ENCODE assay signal across 8 mouse cellular contexts in the genomic region with DNA sequence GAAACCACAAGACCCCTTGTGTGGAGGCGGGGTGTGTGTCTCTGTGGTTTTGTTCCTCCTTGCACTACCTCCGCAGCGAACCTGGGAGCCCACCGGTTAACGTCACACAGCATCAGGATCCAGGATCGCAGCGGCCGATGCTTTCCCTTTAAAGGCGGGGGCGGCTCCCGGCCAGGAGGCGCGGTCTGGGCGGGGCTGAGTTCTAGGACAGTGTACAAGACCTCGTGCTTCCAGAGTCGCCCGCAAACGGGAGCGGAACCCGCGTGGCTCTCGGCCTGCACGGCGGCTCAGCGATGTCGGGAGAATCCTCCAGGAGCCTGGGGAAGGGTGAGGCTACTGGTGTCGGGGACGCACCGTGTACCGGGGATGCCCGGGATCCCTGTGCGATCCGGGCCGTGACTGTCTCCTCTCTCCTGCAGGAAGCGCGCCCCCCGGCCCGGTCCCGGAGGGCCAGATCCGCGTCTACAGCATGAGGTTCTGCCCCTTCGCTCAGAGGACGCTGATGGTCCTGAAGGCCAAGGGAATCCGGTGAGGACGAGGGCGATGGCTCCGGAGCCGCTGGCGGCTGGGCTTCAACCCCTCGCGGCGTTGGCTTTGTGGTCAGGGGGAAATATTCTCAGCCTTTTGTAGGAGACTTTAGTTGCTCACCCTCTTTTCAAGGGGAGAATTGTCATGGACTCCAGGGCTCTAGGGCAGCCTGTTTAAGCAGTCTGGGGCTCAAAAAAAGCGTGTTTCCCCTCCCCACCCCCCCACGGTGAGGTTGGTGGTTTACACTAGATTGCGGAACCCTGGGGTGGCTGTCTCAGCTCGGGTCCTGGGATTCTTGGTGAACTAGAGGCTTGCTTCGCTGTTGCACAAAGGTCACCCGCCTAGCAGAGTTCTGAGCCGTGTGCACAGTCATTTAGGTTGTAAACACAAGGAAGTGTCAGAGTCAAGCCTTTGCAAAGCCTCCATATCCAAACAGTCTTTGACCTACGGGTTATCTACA. TPM values are rescaled to one million over a fixed set of nuclear protein-coding genes. Genes with fewer than 3 reads are reported as not detected.
A peak's percentile ranks its signal among the peaks of the same experiment; 100 is the strongest.
DNase-seq lines count a peak whose midpoint lies in the region; ATAC-seq lines count a peak whose summit lies in the region.

A gene (plus strand): TSS at position 175 of the 988 bp plus-strand sequence.

- peaks cover 32% of the 10 kb centered on the region for H3K36me3 ChIP-seq in megakaryocyte, embryonic 14.5 days (replicated peaks; ENCODE audit: low read length)

- DNase-seq in adipocyte (ENCODE audit: low spot score), result peak; percentile 91
- DNase-seq in embryo, embryonic 10 days (ENCODE audit: low spot score), result peak; percentile 93
- peak; percentile 91 for DNase-seq in gastrocnemius, postnatal 14 days
- DNase-seq in left cerebral cortex, adult 9 months (ENCODE audit: low spot score in 2 of 2), result peak; percentile 69 to 89
- peak; percentile 88 to 92 for DNase-seq in right cerebral cortex, adult 2 months (ENCODE audit: low spot score in 2 of 2)
- peak; percentile 74 for DNase-seq in urinary bladder, postnatal 10 days (ENCODE audit: low spot score)

- H3K9me3 ChIP-seq in megakaryocyte, embryonic 14.5 days, result peaks cover 6% of the 10 kb centered on the region

- no peaks in the 10 kb centered on the region for H3K27me3 ChIP-seq in megakaryocyte, embryonic 14.5 days (replicated peaks)

- intact Hi-C loops in gastrocnemius, postnatal 14 days (cut with DNase I; ENCODE audit: low total_unique reads), result no loop called here

- peak; percentile 84 for ATAC-seq in inflammation-experienced regulatory T-cells, adult 6 months

- H3K4me1 ChIP-seq in megakaryocyte, embryonic 14.5 days, result peaks cover 50% of the 10 kb centered on the region

- H3K4me3 ChIP-seq in megakaryocyte, embryonic 14.5 days (replicated peaks), result peak within 1 kb of the TSS; percentile 97

RNA-seq across cellular contexts. Expression of the gene that starts here (rescaled TPM):
- 10 to 100 TPM; 33.7 to 35.1 TPM for total RNA-seq in gastrocnemius, postnatal 14 days (2021)
- polyA plus RNA-seq in inflammation-experienced regulatory T-cells, adult 6 months (2017; shearing (Covaris generic)), result 10 to 100 TPM; 17.8 to 26.4 (median 19.5) TPM
- 187 and 263 TPM in 2 replicates for polyA plus RNA-seq in megakaryocyte, embryonic 14.5 days (2012; ENCODE audit: insufficient read depth, low replicate concordance)

Comparison
In these comparisons a context has a peak if more than half of its experiments do, and no peak if none do; other contexts are left out.
1. Peak in every context shown above with its lines: DNase-seq, ATAC-seq and H3K4me3 ChIP-seq.